Mouse (Mus musculus): ENCODE measurements around the gene Pkn1. TPM values are rescaled to one million over a fixed set of nuclear protein-coding genes. Genes with fewer than 3 reads are reported as not detected.

The Pkn1 gene
- total RNA-seq, 1 experiment from 2014 or later: 125 TPM

GRCm38 (mm10) chr8:83653662-83654017, 45.3 kb downstream of the Pkn1 start:
- no peak for DNase-seq

- peak; percentile 60 for DNase-seq
Measured at GRCm38 (mm10) chr8:83652744-83653661, 46.0 kb downstream of the Pkn1 start.

GRCm38 (mm10) chr8:83652030-83652743, 46.8 kb downstream of the Pkn1 start, which contains the start of gene Gipc1:
TSS of gene Gipc1 (plus strand) at chr8:83652677.
- DNase-seq: peak; percentile 98

GRCm38 (mm10) chr8:83649699-83650098, 49.3 kb downstream of the Pkn1 start:
- no peak for DNase-seq

- no peak for DNase-seq
Measured at GRCm38 (mm10) chr8:83648031-83648430, 50.9 kb downstream of the Pkn1 start.

- no peak for DNase-seq
Measured at GRCm38 (mm10) chr8:83647511-83647910, 51.5 kb downstream of the Pkn1 start.

- no peak for DNase-seq
Measured at GRCm38 (mm10) chr8:83639649-83640048, 59.3 kb downstream of the Pkn1 start.

GRCm38 (mm10) chr8:83638856-83639255, 60.1 kb downstream of the Pkn1 start:
- no peak for DNase-seq

GRCm38 (mm10) chr8:83632083-83632707, 66.8 kb downstream of the Pkn1 start:
- DNase-seq: no peak

- DNase-seq: no peak
Measured at GRCm38 (mm10) chr8:83625676-83626299, 73.2 kb downstream of the Pkn1 start.

GRCm38 (mm10) chr8:83624739-83625138, 74.2 kb downstream of the Pkn1 start:
- peak; percentile 42 for DNase-seq

- no peak for DNase-seq
Measured at GRCm38 (mm10) chr8:83623549-83623948, 75.4 kb downstream of the Pkn1 start.

- DNase-seq: peak; percentile 92
Measured at GRCm38 (mm10) chr8:83622389-83622989, 76.5 kb downstream of the Pkn1 start.

- no peak for DNase-seq
Measured at GRCm38 (mm10) chr8:83621691-83622388, 77.1 kb downstream of the Pkn1 start.

GRCm38 (mm10) chr8:83619568-83620285, 79.3 kb downstream of the Pkn1 start:
- DNase-seq: no peak

GRCm38 (mm10) chr8:83618566-83618965, 80.4 kb downstream of the Pkn1 start:
- no peak for DNase-seq

GRCm38 (mm10) chr8:83617111-83617510, 81.9 kb downstream of the Pkn1 start:
- DNase-seq: no peak

GRCm38 (mm10) chr8:83616625-83617024, 82.4 kb downstream of the Pkn1 start:
- no peak for DNase-seq
